Mouse (Mus musculus) intestine, embryonic 16.5 days (tissue): ENCODE results near the gene Gm3448. TPM values are rescaled to one million over a fixed set of nuclear protein-coding genes. Genes with fewer than 3 reads are reported as not detected.
"Not testable (repeated sequence)": the region's sequence is repeated elsewhere in the genome, so short reads cannot be mapped to it uniquely, and the experiment has no call there.

Experiments used
- ATAC-seq: fragments of 200-750 bp; cut with Nextera tagmentation; 2 replicates; pipeline ENCODE4 v1.8.0; 2017; ENCODE audit warnings: moderate TSS enrichment, moderate library complexity
- H3K27ac ChIP-seq: fragments of 300-500 bp; sonication (generic); 2 replicates; pipeline ENCODE4 v1.5.1; 2014; ENCODE audit warnings: mild to moderate bottlenecking, low read length
- H3K27me3 ChIP-seq: fragments of 300-500 bp; sonication (generic); replicated peaks from 2 replicates; pipeline ENCODE4 v1.6.1; 2014; ENCODE audit warnings: low read length, control low read depth, mixed read lengths; ENCODE audit not compliant: control insufficient read depth, insufficient read depth
- H3K36me3 ChIP-seq: fragments of 300-500 bp; sonication (generic); 2 replicates; pipeline ENCODE4 v1.6.1; 2014; ENCODE audit warnings: low read length, control low read depth; ENCODE audit not compliant: control insufficient read depth, insufficient read depth
- H3K4me1 ChIP-seq: fragments of 300-500 bp; sonication (generic); 2 replicates; pipeline ENCODE4 v1.6.1; 2014; ENCODE audit warnings: low read length, control low read depth, mixed read lengths; ENCODE audit not compliant: control insufficient read depth, insufficient read depth
- H3K4me2 ChIP-seq: fragments of 300-500 bp; sonication (generic); 2 replicates; pipeline ENCODE4 v1.6.1; 2014; ENCODE audit warnings: low read depth, low read length, control low read depth
- H3K4me3 ChIP-seq: fragments of 300-500 bp; sonication (generic); 2 replicates; pipeline ENCODE4 v1.5.1; 2014; ENCODE audit warnings: mild to moderate bottlenecking, low read length
- H3K9ac ChIP-seq: fragments of 300-500 bp; sonication (generic); 2 replicates; pipeline ENCODE4 v1.6.1; 2014; ENCODE audit warnings: low read depth, low read length
- H3K9me3 ChIP-seq: fragments of 300-500 bp; sonication (generic); 2 replicates; pipeline ENCODE4 v1.6.1; 2016; ENCODE audit warnings: low read length, control low read depth; ENCODE audit not compliant: control insufficient read depth
- WGBS: fragments of 180-500 bp; shearing (Covaris S2); extraction: QIAGEN DNeasy Blood & Tissue Kit; methylation state at CpG from one replicate; pipeline ENCODE4 v1.1.7; 2014; 5-methylcytosine and 5-hydroxymethylcytosine counted together
- polyA plus RNA-seq: library from polyadenylated mRNA; unstranded; fragments of >200 nt; fragmentation: Nextera tagmentation; extraction: Ambion mirVana; gene quantifications from 2 replicates; pipeline ENCODE4 v1.2.1, GENCODE M21; 2015

Gene Gm3448
- polyA plus RNA-seq, 1 experiment from 2014 or later, result 3.3 TPM

- Histone ChIP-seq H3K4me1 (peaks cover 19% of the 10 kb centered on the region), H3K27ac (no peak overlapping the region), H3K36me3 (no peaks in the 10 kb centered on the region), H3K4me3 (no peak overlapping the region), H3K4me2 (no peak overlapping the region), H3K27me3 (no peaks in the 10 kb centered on the region), H3K9ac (no peak overlapping the region), H3K9me3 (no peaks in the 10 kb centered on the region)
- ATAC-seq, result peak; percentile 71
- 68% methylated on average over 8 of the region's 8 CpGs for WGBS
Observed at GRCm38 (mm10) chr17:15068040-15068792, 26.9 kb upstream of the Gm3448 start.

GRCm38 (mm10) chr17:15066911-15067310, 25.6 kb upstream of the Gm3448 start:
- WGBS, result 71% methylated on average over 1 of the region's 1 CpGs

GRCm38 (mm10) chr17:15066066-15066465, 24.7 kb upstream of the Gm3448 start:
- H3K36me3 ChIP-seq, result no peaks in the 10 kb centered on the region
- H3K4me2 ChIP-seq, result 0 out of 2 replicates have a peak overlapping the region, but pooled peaks have one; percentile 27
- no peaks in the 10 kb centered on the region for H3K27me3 ChIP-seq
- WGBS, result 52% methylated on average over 6 of the region's 6 CpGs
- peaks cover 19% of the 10 kb centered on the region for H3K4me1 ChIP-seq
- no peak overlapping the region for H3K4me3 ChIP-seq
- peak; percentile 21; the same call in 1 of the 2 replicates for ATAC-seq
- no peaks in the 10 kb centered on the region for H3K9me3 ChIP-seq
- no peak overlapping the region for H3K27ac ChIP-seq
- H3K9ac ChIP-seq, result no peak overlapping the region

More at GRCm38 (mm10) chr17:15066911-15067310, 25.6 kb upstream of the Gm3448 start:
- Histone ChIP-seq H3K9ac (no peak overlapping the region), H3K4me3 (no peak overlapping the region), H3K4me1 (peaks cover 19% of the 10 kb centered on the region), H3K36me3 (no peaks in the 10 kb centered on the region), H3K27me3 (no peaks in the 10 kb centered on the region), H3K4me2 (no peak overlapping the region), H3K9me3 (no peaks in the 10 kb centered on the region), H3K27ac (no peak overlapping the region)
- ATAC-seq, result no peak

- H3K4me2 ChIP-seq, result peak overlapping the region; percentile 27; the same call in 1 of the 2 replicates
- H3K36me3 ChIP-seq, result no peaks in the 10 kb centered on the region
- no peaks in the 10 kb centered on the region for H3K27me3 ChIP-seq
- WGBS, result 42% methylated on average over 13 of the region's 13 CpGs
- H3K9me3 ChIP-seq, result no peaks in the 10 kb centered on the region
- no peak overlapping the region for H3K4me3 ChIP-seq
- H3K27ac ChIP-seq, result no peak overlapping the region
- H3K4me1 ChIP-seq, result peaks cover 19% of the 10 kb centered on the region
- H3K9ac ChIP-seq, result no peak overlapping the region
- peak; percentile 57 for ATAC-seq
Observed at GRCm38 (mm10) chr17:15065391-15066024, 24.2 kb upstream of the Gm3448 start.

- Histone ChIP-seq H3K27me3 (no peaks in the 10 kb centered on the region), H3K4me3 (no peak overlapping the region), H3K27ac (no peak overlapping the region), H3K9me3 (no peaks in the 10 kb centered on the region), H3K9ac (no peak overlapping the region), H3K4me1 (no peaks in the 10 kb centered on the region), H3K4me2 (no peak overlapping the region), H3K36me3 (0 out of 2 replicates have a peak, but pooled peaks cover 4% of the 10 kb centered on the region)
- ATAC-seq, result no peak
- WGBS, result 91% methylated on average over 6 of the region's 6 CpGs
Observed at GRCm38 (mm10) chr17:15060356-15060755, 19.0 kb upstream of the Gm3448 start.

GRCm38 (mm10) chr17:15059646-15060045, 18.3 kb upstream of the Gm3448 start:
- H3K9me3 ChIP-seq, result no peaks in the 10 kb centered on the region
- 95% methylated on average over 14 of the region's 14 CpGs for WGBS
- H3K36me3 ChIP-seq, result 0 out of 2 replicates have a peak, but pooled peaks cover 4% of the 10 kb centered on the region

GRCm38 (mm10) chr17:15058161-15058591, 16.8 kb upstream of the Gm3448 start:
- 87% methylated on average over 5 of the region's 5 CpGs for WGBS
- H3K4me3 ChIP-seq, result no peak overlapping the region
- no peaks in the 10 kb centered on the region for H3K9me3 ChIP-seq
- H3K36me3 ChIP-seq, result 0 out of 2 replicates have a peak, but pooled peaks cover 4% of the 10 kb centered on the region
- no peak overlapping the region for H3K4me2 ChIP-seq
- H3K27ac ChIP-seq, result no peak overlapping the region
- no peak overlapping the region for H3K9ac ChIP-seq
- ATAC-seq, result no peak
- no peaks in the 10 kb centered on the region for H3K4me1 ChIP-seq
- no peaks in the 10 kb centered on the region for H3K27me3 ChIP-seq

More at GRCm38 (mm10) chr17:15059646-15060045, 18.3 kb upstream of the Gm3448 start:
- ATAC-seq, result no peak
- no peak overlapping the region for H3K4me3 ChIP-seq
- no peaks in the 10 kb centered on the region for H3K4me1 ChIP-seq
- H3K4me2 ChIP-seq, result no peak overlapping the region
- H3K27me3 ChIP-seq, result no peaks in the 10 kb centered on the region
- no peak overlapping the region for H3K27ac ChIP-seq
- no peak overlapping the region for H3K9ac ChIP-seq

GRCm38 (mm10) chr17:15055925-15056324, 14.6 kb upstream of the Gm3448 start:
- Histone ChIP-seq H3K27ac (no peak overlapping the region), H3K4me2 (no peak overlapping the region), H3K4me3 (no peak overlapping the region), H3K36me3 (0 out of 2 replicates have a peak, but pooled peaks cover 4% of the 10 kb centered on the region), H3K9ac (no peak overlapping the region), H3K4me1 (no peaks in the 10 kb centered on the region), H3K9me3 (no peaks in the 10 kb centered on the region), H3K27me3 (no peaks in the 10 kb centered on the region)
- ATAC-seq, result no peak
- 85% methylated on average over 4 of the region's 4 CpGs for WGBS

GRCm38 (mm10) chr17:15053829-15054200, 12.5 kb upstream of the Gm3448 start:
- not testable (repeated sequence) for ATAC-seq, H3K9me3 ChIP-seq, H3K4me2 ChIP-seq, H3K27me3 ChIP-seq, H3K27ac ChIP-seq, H3K9ac ChIP-seq, H3K4me1 ChIP-seq, H3K4me3 ChIP-seq, H3K36me3 ChIP-seq
- 91% methylated on average over 12 of the region's 13 CpGs for WGBS
